Mouse (Mus musculus) heart, adult 11 months (tissue): Measurements from ENCODE around the gene Sh3rf1.

Experiments
- DNase-seq: peaks from one replicate; pipeline ENCODE4 v3.0.0; 2022

The Sh3rf1 gene

DNA sequence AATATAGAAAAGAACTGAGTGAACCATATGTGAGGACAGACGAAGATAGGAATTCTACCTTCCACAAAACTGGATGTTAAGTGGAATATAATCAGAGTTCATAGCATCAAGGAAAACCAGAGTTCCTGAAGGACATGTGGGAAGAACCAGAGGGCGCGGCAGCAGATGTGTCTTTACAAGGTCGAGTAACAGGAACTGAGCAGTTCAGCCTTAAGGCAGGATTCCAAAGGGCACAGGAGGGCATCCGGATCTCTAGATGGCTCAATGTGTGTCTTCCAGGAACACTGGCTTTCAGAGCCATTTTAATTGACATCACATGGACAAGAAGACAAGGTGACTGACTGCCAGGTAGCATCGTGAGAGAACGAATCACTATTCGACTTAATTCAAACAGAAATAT, 102.6 kb downstream of the Sh3rf1 start:
- peak; percentile 73 for DNase-seq

DNA sequence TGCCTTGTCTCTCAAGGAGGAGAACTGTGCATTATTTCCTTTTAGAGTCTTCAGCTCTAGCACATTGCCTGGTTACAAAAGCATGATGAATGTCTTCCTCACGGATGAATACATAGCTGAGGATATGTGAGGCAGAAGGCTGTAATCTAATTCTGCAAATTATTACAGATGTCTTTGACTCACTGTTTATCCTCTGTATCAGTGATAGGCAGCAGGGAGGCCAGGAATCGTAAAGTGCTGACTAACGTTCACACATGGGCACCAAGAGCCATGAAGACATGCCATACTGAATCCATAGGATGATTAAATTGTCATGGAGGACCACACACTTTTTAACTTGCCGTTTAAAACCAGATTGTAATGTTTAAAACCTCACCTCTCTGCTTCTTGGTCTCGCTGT, 103.7 kb downstream of the Sh3rf1 start:
- peak; percentile 76 for DNase-seq

DNA sequence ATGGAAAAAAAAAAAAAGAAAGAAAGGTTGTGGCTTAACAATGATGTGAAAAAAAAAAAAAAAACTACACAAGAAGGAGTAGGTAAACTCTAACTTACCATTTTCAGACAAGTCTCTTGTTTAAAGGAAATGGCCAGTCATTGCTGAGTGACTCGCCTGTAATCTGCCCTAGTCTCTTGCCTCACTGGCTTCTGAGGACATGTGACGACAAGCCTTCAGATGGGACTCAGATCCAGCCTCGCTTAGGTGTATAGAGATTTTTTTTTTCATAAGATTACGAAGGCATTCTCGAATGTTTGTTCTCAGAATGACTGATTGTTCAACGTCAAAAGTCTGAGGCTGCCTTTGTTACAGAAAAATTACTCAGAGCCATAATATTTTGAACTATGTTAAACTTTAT, 116.0 kb downstream of the Sh3rf1 start:
- DNase-seq = peak; percentile 34

DNA sequence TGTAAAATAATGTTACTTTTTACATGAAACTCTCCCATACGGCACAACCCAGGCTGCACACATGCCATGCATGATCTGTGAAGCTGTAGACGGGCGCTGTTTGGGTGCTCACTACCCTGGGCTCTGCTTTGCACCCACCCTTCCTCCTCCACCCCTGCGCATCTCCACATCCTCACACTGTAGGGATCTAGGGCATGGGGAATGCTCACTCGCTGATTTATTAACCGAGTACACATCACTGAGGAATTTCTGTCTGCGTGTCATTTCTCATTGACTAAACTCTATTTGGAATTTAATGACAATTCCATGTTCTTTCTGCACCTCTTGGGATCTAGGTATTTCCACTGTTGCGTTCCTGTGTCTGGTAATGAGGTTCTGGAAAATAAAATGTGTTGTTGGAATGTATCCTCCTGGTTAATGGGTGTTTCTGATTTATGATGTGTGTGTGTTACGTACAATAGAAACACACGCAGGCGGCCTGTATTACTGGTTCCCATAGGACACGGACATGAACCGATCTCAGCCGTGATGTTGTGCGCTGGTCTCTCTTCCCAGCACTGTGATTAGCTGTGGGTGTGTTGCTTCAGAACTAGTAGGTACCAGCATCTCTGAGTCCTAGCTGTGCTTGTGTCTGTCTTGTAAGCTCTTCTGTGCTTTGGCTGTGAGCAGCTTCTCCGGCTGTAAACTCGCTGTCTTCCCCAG, 116.8 kb downstream of the Sh3rf1 start:
- peak; percentile 60 for DNase-seq

DNA sequence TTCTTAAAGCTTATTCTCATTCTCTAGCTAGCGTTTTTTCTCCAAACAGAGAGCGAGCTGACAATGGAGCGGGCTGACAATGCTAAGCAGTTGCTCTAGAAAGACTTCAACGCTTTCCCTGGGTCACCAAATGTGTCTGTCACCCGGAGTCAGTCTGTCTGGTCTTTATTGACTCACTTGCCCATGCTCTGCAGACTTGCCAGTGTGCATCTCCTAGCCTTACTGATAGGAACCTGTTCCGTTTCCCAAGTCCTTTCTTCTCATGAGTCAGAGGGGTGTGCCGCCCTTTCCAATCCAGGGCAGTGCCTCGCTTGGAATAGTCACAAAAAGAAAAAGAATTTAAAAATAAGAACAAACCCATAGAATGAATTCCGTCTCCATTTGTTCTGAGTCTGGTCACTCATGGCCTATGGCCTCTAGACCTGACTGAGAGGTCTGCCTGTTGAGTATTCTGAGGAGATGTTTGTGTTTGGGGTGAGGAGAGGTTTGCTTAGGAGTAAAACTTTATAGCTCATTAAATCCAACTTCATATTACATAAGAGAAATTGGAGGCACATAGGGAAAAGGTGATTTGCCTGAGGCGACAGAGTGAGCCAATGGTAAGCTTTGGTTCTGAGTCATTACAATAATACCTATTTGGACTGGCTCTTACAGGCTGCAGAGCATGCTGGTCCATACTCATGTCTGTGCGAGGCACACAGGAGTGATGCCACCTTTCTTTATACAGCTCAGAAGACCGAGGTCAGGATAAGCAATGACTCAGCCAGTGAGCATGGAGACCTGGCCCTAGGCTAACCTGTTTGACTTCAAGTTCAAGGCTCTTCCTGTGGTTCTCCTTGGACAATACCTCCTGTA, 118.1 kb downstream of the Sh3rf1 start:
- peak; percentile 76 for DNase-seq

DNA sequence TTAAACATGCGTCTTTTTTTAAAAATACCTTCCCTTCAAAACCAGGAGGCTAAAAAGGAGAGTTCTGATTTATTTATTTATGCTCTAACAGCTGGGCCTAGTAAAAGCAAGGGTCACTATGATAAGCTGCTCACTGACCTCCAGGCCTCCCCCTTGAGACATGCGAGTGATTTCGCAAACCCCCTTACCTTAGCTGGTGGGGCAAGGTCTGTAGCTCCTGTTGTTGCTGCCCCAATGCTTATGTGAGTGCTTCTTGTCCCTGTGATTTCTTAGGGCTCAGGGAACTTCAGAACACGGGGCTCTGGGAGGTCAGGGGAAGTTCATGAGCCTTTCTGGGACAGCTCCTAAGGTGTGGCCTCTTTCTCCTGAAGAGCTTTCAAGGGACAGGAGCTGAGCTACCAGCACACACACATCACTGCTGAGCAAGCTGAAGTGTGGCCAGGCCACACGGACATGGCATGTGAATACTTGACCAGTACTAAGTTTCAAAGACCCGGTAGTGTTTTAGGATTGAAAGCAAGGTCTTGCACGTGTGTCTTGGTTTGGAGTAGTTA, 118.9 kb downstream of the Sh3rf1 start:
- peak; percentile 79 for DNase-seq

DNA sequence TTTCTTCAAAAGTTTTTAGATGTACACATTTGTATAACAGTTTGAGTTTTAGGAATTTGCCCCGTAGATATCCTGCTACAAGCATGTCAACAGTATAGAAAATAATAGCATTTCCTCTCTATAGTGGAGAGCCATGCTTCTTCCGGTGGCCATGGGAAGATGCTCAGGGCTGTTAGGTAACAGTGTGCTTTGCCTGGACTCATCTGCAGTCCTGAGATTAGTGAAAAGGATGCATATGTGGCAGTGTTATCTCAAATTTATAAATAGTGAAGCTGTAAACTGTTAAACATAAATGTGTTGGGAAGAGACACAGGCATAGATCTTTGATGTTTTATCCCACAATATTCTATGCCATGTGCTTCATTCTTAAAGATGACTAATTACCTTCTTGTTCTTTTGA, 120.8 kb downstream of the Sh3rf1 start:
- DNase-seq = no peak

DNA sequence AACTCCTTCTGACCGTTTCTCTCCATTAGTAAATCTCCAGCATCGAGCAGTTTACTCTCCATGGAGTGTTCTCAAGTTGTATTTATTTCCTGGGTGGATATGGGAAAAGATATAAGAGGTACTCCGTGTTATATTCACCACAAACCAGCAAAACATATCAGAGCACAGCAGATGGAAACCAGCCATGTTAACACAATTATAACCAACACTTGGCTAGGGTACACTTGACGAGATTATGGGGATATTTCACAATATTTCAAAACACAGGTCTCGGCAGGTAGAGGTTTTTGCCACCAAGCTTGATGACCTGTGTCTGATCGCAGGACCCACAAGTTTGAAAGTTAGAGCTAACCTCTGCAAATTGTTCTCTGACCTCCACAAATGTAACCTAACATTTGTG, 123.3 kb downstream of the Sh3rf1 start:
- peak; percentile 34 for DNase-seq

DNA sequence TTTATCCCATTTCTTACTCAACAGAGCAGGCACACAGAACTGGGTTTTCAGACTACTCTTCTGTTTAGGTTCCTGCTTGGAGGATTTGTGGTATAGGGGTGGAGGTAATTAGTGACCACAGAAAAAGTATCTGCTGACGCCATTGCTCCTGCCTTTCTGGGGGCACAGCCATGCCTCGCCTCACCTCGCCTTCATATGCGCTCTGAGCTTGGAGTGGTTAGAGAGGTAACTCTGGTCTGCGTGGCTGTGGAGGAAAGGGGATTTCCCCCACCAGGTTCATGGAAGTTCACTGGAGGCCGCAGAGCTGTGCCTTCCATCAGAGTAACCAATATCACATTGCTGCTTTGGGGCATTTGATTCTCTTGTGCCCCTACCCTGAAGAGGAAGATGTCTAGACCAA, 123.9 kb downstream of the Sh3rf1 start:
- DNase-seq = peak; percentile 59

DNA sequence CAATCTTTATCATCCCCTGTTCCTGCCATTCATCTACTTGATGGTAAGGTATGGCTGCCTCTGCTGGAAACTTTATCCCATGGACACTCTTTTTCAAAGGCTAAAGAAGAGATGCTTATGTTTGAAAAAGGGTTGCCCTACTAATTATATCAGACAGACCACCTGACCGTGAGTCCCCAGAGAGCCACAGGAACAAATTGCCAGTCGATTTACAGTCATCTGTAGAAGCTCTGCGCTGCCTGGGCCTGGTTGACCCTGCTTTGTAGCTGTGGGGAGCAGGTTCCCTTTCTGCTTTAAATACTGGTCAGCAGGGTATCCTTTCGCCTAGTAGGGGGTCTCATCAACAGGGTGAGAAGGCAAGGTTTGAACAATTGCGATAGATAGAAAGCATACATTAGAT, 124.4 kb downstream of the Sh3rf1 start:
- peak; percentile 70 for DNase-seq

DNA sequence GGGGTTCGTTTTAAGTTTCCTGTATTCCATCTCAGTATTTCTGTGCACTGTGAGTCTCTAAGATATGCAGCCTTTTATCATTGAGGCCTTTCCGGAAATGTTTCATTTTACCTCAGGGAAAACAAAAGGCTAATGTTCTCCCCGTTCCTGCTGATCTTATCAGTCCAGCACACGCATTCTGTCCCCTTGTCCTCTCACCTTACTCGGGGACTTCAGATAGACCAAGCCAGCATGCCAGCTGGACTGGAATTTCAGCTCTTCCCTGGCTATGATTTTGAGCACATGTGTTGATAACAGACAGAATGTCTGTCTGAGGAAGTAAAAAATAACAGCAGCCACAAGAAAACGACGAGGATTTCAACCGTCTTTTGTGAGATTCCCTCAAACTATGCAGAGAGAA, 124.8 kb downstream of the Sh3rf1 start:
- peak; percentile 40 for DNase-seq

DNA sequence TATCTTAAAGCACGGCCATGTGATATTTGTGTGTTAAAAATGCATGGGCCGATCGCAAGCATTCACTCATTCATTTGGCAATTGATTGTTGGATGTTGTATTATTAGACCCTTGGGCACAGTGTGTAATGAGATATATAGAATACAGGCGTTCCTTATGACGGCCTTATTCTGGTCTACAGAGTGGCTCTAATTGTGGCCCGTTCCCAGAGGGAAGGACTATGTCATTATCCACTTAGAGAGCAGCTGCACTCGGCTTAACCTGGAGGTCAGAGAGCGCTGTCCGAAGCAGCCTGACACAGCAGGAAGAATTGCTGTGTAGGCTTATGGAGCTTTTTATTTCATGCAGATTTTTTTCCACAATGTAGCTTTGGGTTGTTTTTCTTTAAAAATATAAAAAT, 126.8 kb downstream of the Sh3rf1 start:
- peak; percentile 28 for DNase-seq

DNA sequence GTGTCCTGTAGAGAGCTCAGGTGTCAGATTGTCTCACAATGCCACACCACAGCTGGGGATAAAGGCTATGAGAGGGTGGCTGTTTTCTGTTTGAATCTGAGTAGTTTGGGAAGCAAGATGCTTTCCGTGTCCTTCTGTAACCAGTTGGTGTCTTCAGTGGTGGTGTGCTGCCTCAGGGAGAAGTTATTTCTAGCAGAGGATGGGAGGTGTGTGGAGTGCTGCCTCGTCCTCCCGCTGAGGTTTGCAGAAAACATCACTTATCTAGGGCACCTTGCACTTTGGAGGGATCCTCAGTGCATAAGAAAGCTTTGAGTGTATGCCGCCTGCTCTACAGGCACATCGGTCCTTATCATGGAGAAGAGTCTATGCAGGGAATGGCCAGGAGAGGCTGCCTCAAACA, 128.0 kb downstream of the Sh3rf1 start:
- DNase-seq = peak; percentile 36

DNA sequence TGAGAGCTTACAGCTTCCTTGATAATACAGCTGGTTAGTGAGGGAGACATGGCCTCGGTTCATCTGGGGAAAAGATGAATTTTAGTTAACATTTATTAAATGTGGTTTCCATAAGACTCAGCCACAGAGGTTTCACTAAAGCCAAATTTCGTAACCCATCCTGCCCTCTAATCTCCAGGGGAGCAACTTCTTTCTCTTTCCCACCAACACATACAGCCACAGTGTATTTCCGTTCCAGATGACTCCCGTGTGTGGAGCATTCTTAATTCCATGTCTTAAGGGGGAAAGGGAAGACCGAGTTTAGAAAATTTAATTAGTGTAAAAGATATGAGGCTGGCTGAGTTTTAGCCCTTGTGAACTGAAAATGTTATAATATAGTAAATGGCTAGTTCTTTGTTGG, 131.8 kb downstream of the Sh3rf1 start:
- peak; percentile 53 for DNase-seq

DNA sequence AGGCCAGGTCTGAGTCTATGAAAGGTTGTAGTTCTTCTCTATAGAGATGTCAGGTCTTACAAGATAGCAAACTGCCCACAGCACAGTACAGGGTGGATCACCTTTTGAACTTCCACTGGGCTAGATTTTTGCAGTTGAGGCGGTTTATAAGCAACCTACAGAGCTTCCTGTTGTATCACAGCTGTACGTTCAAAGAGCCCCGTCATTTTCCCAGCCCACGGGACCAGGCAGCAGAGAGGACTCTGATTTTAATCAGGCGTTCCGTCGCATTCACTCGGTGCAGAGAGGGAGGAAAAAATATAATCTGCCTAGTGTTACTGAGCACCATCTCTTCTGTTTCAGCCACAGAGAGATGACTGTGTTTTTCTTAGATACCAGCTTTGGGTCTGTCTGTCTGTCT, 135.3 kb downstream of the Sh3rf1 start:
- peak; percentile 42 for DNase-seq

DNA sequence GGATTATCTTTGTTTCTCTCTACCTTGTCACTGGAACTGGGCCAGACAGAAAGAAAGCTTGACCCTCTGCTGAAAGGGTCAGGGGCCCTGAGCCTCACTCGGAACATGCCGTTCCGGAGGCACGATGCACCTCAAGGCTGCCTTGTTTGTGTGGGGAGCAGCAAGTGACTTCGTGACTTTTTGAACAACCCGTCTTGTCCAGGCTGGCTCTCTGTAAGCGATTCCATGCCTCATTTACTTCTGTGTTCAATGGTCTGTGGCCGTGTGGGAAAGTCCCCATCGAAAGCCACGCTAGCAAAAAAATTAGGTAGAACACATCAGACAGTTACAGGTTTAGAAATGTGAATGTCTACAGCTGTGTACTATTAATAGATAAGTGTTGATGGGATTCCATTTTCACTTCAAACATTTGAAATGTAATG, 136.2 kb downstream of the Sh3rf1 start:
- DNase-seq = peak; percentile 71

DNA sequence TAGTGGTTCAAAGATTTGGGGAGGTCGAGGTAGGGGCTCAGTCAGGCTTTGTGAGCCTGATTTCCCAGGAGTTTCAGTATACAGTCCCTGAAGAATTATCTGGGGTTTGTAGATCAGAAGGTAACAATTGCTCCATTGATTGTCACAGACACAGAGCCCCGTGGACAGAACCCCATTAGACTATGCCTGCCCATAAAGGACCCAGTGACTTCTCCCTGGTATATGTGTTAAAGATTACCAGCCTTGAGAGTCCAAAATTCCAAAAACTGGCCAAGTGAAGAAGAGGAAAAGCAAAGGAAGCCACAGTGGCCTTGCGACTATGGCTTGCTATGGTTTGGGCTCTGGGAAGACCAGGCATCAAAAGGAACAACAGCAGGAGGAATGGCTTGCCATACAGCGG, 136.7 kb downstream of the Sh3rf1 start:
- DNase-seq = peak; percentile 59

DNA sequence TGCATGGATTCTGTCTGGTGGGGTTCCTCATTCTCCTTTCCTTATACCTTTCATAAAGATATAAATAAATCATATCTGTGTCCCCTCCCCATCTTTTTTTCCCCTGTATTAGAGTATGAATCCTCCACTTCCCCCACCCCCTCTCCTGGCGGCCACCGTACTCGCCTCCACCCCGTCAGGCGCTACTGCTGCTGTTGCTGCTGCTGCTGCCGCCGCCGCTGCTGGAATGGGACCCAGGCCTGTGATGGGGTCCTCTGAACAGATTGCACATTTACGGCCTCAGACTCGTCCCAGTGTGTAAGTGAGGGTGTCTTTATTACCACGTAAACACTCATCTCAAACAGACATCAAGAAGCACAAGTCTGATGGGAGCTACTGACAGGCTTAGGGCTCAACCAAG, 137.8 kb downstream of the Sh3rf1 start:
- peak; percentile 75 for DNase-seq

DNA sequence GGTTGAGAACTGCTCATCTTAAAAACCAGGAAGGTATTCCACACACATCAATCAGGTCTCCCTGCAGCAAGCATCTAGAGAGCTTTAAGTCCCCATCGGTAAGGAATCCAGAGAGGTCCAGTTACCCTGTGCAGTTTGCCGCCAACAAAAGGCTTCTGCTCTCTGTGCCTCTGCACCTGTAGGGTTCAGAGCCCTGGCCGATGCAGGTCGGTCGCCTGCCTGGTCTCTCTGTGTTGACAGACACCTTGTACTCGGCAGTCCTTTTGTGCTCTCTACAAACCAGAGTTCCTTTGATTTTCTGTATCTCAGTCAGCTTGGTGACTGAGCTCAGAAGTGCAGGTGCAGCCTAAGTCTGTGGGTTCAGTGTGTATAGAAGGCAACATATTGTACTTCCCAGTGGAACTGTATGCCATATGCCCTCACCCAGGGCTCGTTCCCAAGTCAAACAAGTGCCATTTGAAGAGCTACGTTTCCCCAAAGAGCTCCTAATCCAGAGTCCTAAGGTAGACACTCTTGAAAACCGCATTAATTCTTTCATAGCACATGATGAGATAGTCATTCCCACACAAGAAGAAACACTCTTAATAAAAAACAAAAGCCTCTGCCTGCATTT, 138.7 kb downstream of the Sh3rf1 start:
- peak; percentile 66 for DNase-seq

DNA sequence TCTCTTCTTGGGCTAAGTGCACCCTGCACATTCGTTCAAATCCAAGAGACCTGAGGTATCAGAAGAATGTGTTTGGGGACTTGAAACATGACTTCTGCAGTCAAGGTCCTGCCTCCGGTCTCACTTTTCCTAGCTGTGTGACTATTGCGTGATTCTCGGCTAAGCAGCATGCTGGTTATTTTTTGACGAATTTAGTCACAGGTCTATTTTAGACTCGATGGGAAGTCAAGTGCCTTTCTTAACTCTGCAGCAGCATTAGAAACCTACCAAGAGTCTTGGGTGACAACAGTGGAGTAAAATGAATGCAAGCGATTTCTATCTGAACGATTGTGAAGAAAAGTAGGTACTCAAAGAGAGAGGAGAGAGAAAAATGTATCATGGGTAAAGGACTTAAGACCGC, 149.6 kb downstream of the Sh3rf1 start:
- no peak for DNase-seq

DNA sequence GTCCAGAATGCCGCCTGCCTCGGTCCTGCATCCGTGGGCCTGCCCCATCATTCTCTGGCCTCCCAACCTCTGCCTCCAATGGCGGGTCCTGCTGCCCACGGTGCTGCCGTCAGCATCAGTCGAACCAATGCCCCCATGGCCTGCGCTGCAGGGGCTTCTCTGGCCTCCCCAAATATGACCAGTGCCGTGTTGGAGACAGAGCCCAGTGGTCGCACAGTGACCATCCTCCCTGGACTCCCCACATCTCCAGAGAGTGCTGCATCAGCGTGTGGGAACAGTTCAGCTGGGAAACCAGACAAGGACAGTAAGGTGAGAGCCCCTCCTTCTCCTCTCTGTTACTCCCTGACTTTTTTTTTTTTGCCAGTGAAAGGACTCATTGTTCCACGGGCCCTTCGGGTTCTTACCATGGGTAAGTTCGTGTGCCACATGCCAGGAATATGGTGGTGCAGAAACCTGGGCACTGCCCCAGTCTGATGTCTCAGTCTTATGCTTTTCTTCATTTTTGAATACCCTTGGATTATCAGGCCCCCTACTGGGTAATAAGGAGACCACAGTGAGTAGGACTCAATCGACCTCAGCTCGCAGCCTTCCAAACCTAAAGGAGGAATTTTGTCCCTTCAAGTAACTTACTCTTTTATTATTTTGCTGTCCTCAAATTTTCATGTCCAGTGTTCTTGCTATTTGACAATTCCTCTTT, 150.5 kb downstream of the Sh3rf1 start:
- peak; percentile 78 for DNase-seq

DNA sequence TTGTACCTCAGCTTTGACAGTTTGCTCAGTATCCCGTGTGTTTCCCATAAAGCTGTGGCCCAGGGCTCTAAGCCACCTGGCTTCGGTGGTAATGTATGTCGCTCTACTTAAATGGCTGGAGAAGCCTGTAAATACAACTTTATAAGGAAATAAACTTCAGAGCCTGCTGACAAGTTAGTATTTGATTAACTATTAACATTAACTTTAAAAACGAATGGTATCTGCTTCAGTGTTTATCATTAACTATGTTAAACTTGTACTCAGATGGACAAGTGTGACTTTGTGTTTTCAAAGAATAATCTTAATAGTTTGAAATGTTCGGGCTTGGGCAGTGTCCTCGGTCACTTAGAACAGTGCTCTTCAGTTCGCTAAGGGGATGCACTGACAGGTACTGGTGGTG, 151.5 kb downstream of the Sh3rf1 start:
- DNase-seq = no peak
